Mouse (Mus musculus): ENCODE data around the gene Got1. TPM values are rescaled to one million over a fixed set of nuclear protein-coding genes. Genes with fewer than 3 reads are reported as not detected.
A peak's percentile ranks its signal among the peaks of the same experiment; 100 is the strongest.
"Not testable (repeated sequence)": the region's sequence is repeated elsewhere in the genome, so short reads cannot be mapped to it uniquely, and the experiment has no call there.

The Got1 gene
- polyA plus RNA-seq, 1 experiment = 0.20 TPM

GRCm38 (mm10) chr19:43498874-43499273 is 25.5 kb downstream of the Got1 start:
- Histone ChIP-seq H3K9me3 (ENCODE audit: control insufficient read depth, low read length) (no peaks in the 10 kb centered on the region), H3K4me3 (replicated peaks) (no peak overlapping the region), H3K27me3 (ENCODE audit: control insufficient read depth) (no peaks in the 10 kb centered on the region), H3K4me1 (ENCODE audit: control insufficient read depth) (peaks cover 19% of the 10 kb centered on the region), H3K36me3 (ENCODE audit: control insufficient read depth) (peaks cover 41% of the 10 kb centered on the region)
- TF ChIP-seq GATA1 (IDR thresholded peaks at IDR 0.05; ENCODE audit: low read length) (no peak), TAL1 (IDR thresholded peaks at IDR 0.05; ENCODE audit: low read length) (no peak)

GRCm38 (mm10) chr19:43497440-43497839 is 27.0 kb downstream of the Got1 start:
- peaks cover 30% of the 10 kb centered on the region for H3K36me3 ChIP-seq (ENCODE audit: control insufficient read depth)
- no peaks in the 10 kb centered on the region for H3K27me3 ChIP-seq (ENCODE audit: control insufficient read depth)
- H3K4me3 ChIP-seq (replicated peaks) = no peak overlapping the region
- TF ChIP-seq GATA1 (IDR thresholded peaks at IDR 0.05; ENCODE audit: low read length) (no peak), TAL1 (IDR thresholded peaks at IDR 0.05; ENCODE audit: low read length) (no peak)
- no peaks in the 10 kb centered on the region for H3K9me3 ChIP-seq (ENCODE audit: control insufficient read depth, low read length)
- H3K4me1 ChIP-seq (ENCODE audit: control insufficient read depth) = peaks cover 27% of the 10 kb centered on the region

GRCm38 (mm10) chr19:43495846-43496245 is 28.6 kb downstream of the Got1 start:
- no peaks in the 10 kb centered on the region for H3K27me3 ChIP-seq (ENCODE audit: control insufficient read depth)
- H3K9me3 ChIP-seq (ENCODE audit: control insufficient read depth, low read length) = no peaks in the 10 kb centered on the region
- peaks cover 19% of the 10 kb centered on the region for H3K36me3 ChIP-seq (ENCODE audit: control insufficient read depth)
- no peak overlapping the region for H3K4me3 ChIP-seq (replicated peaks)
- TF ChIP-seq GATA1 (IDR thresholded peaks at IDR 0.05; ENCODE audit: low read length) = no peak
- no peak for TF ChIP-seq TAL1 (IDR thresholded peaks at IDR 0.05; ENCODE audit: low read length)
- H3K4me1 ChIP-seq (ENCODE audit: control insufficient read depth) = peaks cover 27% of the 10 kb centered on the region

GRCm38 (mm10) chr19:43494914-43495313 is 29.5 kb downstream of the Got1 start:
- Histone ChIP-seq H3K4me3 (replicated peaks) (peak overlapping the region; percentile 51), H3K36me3 (ENCODE audit: control insufficient read depth) (peaks cover 9% of the 10 kb centered on the region), H3K4me1 (ENCODE audit: control insufficient read depth) (peaks cover 27% of the 10 kb centered on the region), H3K27me3 (ENCODE audit: control insufficient read depth) (no peaks in the 10 kb centered on the region), H3K9me3 (ENCODE audit: control insufficient read depth, low read length) (no peaks in the 10 kb centered on the region)
- no peak for TF ChIP-seq GATA1 (IDR thresholded peaks at IDR 0.05; ENCODE audit: low read length)

GRCm38 (mm10) chr19:43493878-43494277 is 30.5 kb downstream of the Got1 start:
- TF ChIP-seq TAL1 (IDR thresholded peaks at IDR 0.05; ENCODE audit: low read length) (no peak), GATA1 (IDR thresholded peaks at IDR 0.05; ENCODE audit: low read length) (no peak)
- no peaks in the 10 kb centered on the region for H3K27me3 ChIP-seq (ENCODE audit: control insufficient read depth)
- no peaks in the 10 kb centered on the region for H3K9me3 ChIP-seq (ENCODE audit: control insufficient read depth, low read length)
- H3K4me1 ChIP-seq (ENCODE audit: control insufficient read depth) = peaks cover 27% of the 10 kb centered on the region
- peaks cover 5% of the 10 kb centered on the region for H3K36me3 ChIP-seq (ENCODE audit: control insufficient read depth)
- no peak overlapping the region for H3K4me3 ChIP-seq (replicated peaks)

- peaks cover 27% of the 10 kb centered on the region for H3K4me1 ChIP-seq (ENCODE audit: control insufficient read depth)
- H3K9me3 ChIP-seq (ENCODE audit: control insufficient read depth, low read length); H3K27me3 ChIP-seq (ENCODE audit: control insufficient read depth); H3K36me3 ChIP-seq (ENCODE audit: control insufficient read depth); H3K4me3 ChIP-seq (replicated peaks): not testable (repeated sequence)
Measured at GRCm38 (mm10) chr19:43493316-43493715, 31.1 kb downstream of the Got1 start.

GRCm38 (mm10) chr19:43487429-43487828 is 37.0 kb downstream of the Got1 start:
- H3K9me3 ChIP-seq (ENCODE audit: control insufficient read depth, low read length) = no peaks in the 10 kb centered on the region
- H3K36me3 ChIP-seq (ENCODE audit: control insufficient read depth) = no peaks in the 10 kb centered on the region
- H3K4me1 ChIP-seq (ENCODE audit: control insufficient read depth) = no peaks in the 10 kb centered on the region
- peaks cover 2% of the 10 kb centered on the region; the same call in 1 of the 2 replicates for H3K27me3 ChIP-seq (ENCODE audit: control insufficient read depth)
- no peak overlapping the region for H3K4me3 ChIP-seq (replicated peaks)
- no peak for TF ChIP-seq GATA1 (IDR thresholded peaks at IDR 0.05; ENCODE audit: low read length)

- H3K27me3 ChIP-seq (ENCODE audit: control insufficient read depth) = peaks cover 2% of the 10 kb centered on the region; the same call in 1 of the 2 replicates
- no peak for TF ChIP-seq GATA1 (IDR thresholded peaks at IDR 0.05; ENCODE audit: low read length)
- no peaks in the 10 kb centered on the region for H3K9me3 ChIP-seq (ENCODE audit: control insufficient read depth, low read length)
- H3K4me1 ChIP-seq (ENCODE audit: control insufficient read depth) = peaks cover 2% of the 10 kb centered on the region; the same call in 1 of the 2 replicates
- no peaks in the 10 kb centered on the region for H3K36me3 ChIP-seq (ENCODE audit: control insufficient read depth)
- no peak overlapping the region for H3K4me3 ChIP-seq (replicated peaks)
Measured at GRCm38 (mm10) chr19:43480512-43480911, 43.9 kb downstream of the Got1 start.

GRCm38 (mm10) chr19:43479431-43479830 is 45.0 kb downstream of the Got1 start:
- peaks cover 2% of the 10 kb centered on the region; the same call in 1 of the 2 replicates for H3K4me1 ChIP-seq (ENCODE audit: control insufficient read depth)
- H3K27me3 ChIP-seq (ENCODE audit: control insufficient read depth) = peaks cover 1% of the 10 kb centered on the region; the same call in 1 of the 2 replicates
- TF ChIP-seq TAL1 (IDR thresholded peaks at IDR 0.05; ENCODE audit: low read length) (no peak), GATA1 (IDR thresholded peaks at IDR 0.05; ENCODE audit: low read length) (no peak)
- H3K36me3 ChIP-seq (ENCODE audit: control insufficient read depth) = no peaks in the 10 kb centered on the region
- no peak overlapping the region for H3K4me3 ChIP-seq (replicated peaks)
- no peaks in the 10 kb centered on the region for H3K9me3 ChIP-seq (ENCODE audit: control insufficient read depth, low read length)

- Histone ChIP-seq H3K9me3 (ENCODE audit: control insufficient read depth, low read length) (no peaks in the 10 kb centered on the region), H3K4me1 (ENCODE audit: control insufficient read depth) (peaks cover 2% of the 10 kb centered on the region; the same call in 1 of the 2 replicates), H3K4me3 (replicated peaks) (no peak overlapping the region), H3K36me3 (ENCODE audit: control insufficient read depth) (no peaks in the 10 kb centered on the region), H3K27me3 (ENCODE audit: control insufficient read depth) (no peaks in the 10 kb centered on the region)
- TF ChIP-seq TAL1 (IDR thresholded peaks at IDR 0.05; ENCODE audit: low read length) (no peak), GATA1 (IDR thresholded peaks at IDR 0.05; ENCODE audit: low read length) (no peak)
Measured at GRCm38 (mm10) chr19:43478891-43479290, 45.5 kb downstream of the Got1 start.
